Mouse (Mus musculus) gastrocnemius, postnatal 4 days (tissue): ENCODE results near the gene Mlkl. TPM values are rescaled to one million over a fixed set of nuclear protein-coding genes. Genes with fewer than 3 reads are reported as not detected.

Source experiments
- DNase-seq, 2 experiments: peaks; one replicate each; pipeline ENCODE4 v3.0.0; 2021 to 2022; ENCODE audit warnings: low spot score in 2 of 2, mixed read lengths in 2 of 2
- long read RNA-seq, 2 experiments: library from polyadenylated mRNA; stranded (forward); transcript quantifications; one replicate each; pipeline ENCODE4 v2.0.0; 2021
- total RNA-seq, 2 experiments: library from RNA; stranded (reverse); gene quantifications; 2 replicates each; pipeline ENCODE4 v1.2.3; 2021

Mlkl gene
- total RNA-seq: 1 to 10 TPM; 2.9 to 3.1 TPM
- long read RNA-seq, experiment 1, partial matches to known transcripts: 0 of 1 reads
- long read RNA-seq, experiment 1, other reads (novel, unspliced or antisense): 1 of 1 reads
- long read RNA-seq, experiment 2, partial matches to known transcripts: 0 of 1 reads
- long read RNA-seq, experiment 2, other reads (novel, unspliced or antisense): 1 of 1 reads

DNA sequence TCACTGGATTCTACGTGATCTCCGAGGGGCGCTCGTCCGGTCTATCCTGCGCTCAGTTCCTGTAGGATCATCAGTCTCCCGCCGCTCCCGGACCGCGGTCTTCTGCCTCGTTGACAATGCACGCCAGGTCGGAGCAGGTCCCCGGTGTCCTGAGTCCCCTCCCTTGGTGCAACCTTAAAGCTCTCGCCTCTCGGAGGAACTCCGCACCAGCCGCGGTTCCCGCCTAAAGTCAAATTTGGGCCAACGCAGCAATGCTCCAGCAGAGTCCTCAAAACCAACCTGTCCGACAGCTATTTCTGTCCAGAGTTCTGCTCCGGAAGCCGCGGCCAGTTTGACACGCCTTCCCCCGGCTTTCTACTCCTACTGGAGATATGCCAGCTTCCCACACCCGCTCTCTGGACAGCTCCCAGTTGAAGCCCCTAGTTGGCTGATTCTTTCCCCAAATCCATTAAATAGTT, at the start of gene Mlkl:
Gene Mlkl, minus strand, starts transcription at position 288 of the 458 bp plus-strand sequence.
- DNase-seq: peak in 1 of 2 experiments; percentile 32

DNA sequence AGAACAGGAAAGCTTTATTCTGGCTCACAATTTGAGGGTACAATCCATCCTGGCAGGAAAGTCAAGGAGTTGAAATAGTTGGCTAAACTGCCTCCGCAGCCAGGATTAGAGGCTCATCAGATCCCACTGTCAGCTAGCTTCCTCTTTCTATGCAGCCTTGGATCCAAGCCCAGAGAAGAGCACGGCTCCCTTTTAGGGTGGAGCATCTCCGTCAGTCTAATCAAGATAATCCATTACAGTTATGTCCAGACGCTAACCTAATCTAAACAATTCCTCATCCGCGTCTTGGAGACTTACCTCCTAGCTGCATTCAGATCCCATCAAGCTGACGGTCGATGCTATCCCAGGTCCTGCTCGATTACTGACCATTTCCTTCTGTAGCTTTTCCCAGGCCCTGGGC, 47.9 kb upstream of the Mlkl start:
- DNase-seq: no peak

GRCm38 (mm10) chr8:111384628-111385027, 46.7 kb upstream of the Mlkl start:
- no peak for DNase-seq

GRCm38 (mm10) chr8:111375192-111375591, 37.2 kb upstream of the Mlkl start:
- DNase-seq: no peak

DNA sequence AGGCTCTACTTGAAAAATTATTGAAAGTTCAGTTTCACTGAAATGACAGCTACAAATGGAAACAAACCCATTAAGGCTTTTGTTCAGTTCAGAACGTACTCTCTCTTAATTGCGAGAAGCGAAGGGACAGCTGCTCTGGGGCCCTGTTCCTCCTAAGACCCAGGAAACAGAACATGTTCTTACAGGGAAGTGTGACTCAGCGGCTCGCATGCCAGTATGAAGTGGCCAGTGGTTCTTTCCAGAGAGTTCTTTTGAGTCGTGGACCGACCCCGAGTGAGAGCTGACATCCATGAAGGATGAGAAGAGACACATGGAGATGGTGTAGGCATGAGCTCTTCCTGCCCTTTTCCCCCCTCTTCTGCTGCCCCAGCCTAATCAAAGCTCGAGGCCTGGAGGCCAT, 31.7 kb upstream of the Mlkl start:
- DNase-seq: no peak

GRCm38 (mm10) chr8:111367350-111367749, 29.4 kb upstream of the Mlkl start:
- DNase-seq: no peak

- DNase-seq: no peak
Observed at GRCm38 (mm10) chr8:111366610-111367234, 28.7 kb upstream of the Mlkl start.

- DNase-seq: no peak
Observed at GRCm38 (mm10) chr8:111363489-111363888, 25.5 kb upstream of the Mlkl start.

DNA sequence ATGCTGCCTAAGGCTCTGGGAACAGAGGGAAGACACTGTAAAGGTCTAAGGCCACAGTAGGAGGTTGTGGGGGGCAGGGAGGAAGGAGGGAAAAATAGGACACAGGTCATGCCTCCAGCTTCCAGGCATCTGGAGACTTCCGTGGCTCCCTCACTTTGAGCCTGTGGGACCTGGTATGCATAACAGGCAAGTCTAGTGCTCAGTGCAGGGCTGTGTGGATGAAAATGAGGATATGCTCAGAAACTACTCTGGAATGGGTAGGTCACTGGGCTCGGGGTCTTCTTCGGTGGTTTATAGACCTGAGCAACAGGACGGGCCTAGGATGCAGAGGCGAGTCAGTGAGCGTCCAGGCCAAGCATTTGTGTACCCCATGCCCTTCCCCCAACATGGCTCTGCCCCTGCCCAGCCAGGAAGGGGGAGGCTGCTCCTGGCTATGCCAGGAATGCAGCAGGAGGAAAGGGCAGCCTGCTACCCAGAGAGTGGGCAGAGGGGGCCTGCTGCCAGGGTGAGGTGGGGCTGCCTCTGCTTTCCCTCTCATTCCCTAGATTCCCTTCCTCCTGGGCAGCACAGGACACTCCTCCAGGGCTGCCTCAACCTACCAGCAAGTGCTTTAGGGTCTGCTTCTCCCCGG, 22.7 kb upstream of the Mlkl start:
- DNase-seq: no peak

- DNase-seq: no peak
Observed at GRCm38 (mm10) chr8:111359936-111360335, 22.0 kb upstream of the Mlkl start.

- DNase-seq: no peak
Observed at GRCm38 (mm10) chr8:111358905-111359304, 20.9 kb upstream of the Mlkl start.

DNA sequence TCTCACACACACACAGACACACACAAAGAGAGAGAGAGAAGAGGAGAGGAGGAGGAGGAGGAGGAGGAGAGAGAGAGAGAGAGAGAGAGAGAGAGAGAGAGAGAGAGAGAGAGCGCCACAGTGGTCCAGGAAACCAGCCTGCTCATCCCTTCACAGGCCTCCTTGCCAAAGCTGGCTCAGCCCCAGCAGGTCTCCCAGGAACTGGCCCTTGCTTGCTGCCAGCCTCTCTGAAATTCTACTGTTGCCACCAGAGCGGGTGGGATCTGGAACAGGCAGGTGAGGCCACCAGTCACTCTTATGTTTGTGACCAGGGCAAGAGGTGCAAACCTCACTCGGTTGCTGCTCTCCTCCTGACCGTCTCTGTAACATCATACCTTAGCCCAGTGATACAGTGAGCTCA, 19.5 kb upstream of the Mlkl start:
- DNase-seq: no peak

DNA sequence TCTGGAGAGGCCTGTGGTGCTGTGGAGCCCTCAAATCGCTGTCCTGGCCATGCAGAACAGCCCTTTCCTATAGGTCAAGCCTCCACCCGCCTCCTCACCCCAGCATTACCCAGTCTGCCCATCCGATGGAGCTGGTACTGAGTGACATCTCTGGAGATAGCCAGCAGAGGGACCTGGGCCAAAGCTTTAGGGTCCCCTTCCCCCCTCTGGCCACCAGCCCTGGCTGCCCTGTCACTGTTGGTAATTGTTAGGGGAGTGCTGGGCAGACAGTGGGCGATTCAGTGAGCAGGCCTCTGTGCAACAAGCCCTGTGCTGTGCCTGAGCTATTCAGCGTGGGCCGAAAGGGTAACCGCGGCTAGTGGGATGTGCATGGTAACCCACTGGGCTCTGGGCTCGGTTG, 15.5 kb upstream of the Mlkl start:
- no peak for DNase-seq

- DNase-seq: no peak
Observed at GRCm38 (mm10) chr8:111352289-111352688, 14.3 kb upstream of the Mlkl start.

DNA sequence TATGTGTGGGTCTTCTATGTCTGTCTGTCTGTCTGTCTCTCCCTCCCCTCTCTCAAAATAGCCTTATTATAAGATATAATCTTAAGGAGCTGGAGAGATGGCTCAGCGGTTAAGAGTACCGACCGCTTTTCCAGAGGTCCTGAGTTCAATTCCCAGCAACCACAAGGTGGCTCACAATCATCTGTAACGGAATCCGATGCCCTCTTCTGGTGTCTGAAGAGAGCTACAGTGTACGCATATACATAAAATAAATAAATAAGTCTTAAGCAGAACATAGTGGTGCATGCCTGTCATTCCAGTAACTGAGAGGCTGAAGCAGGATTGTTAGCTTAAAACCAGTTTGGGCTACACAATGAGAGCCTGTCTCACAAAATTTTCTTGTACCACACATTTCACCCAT, 12.6 kb upstream of the Mlkl start:
- DNase-seq: no peak

DNA sequence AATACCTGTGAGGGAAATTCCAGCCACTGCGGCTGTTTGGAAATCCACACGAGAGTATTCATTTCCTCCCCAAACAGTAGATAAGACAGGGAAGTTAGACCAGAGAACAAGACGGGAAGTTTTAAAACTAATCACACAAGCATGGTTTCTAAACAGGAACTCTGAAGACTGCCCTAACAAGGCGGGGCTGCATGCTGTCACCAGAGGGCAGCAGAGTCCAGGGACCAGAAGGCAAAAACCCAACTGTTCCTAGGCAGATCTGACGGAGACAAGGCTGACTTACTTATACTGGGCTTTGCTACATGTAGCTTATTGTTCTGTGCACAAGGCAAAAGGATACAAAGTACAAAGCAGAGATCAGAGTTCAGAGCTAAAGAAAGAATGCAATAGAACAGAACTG, 5.2 kb upstream of the Mlkl start:
- peak; percentile 53 to 77 for DNase-seq

GRCm38 (mm10) chr8:111340186-111340585, 2.2 kb upstream of the Mlkl start:
- no peak for DNase-seq

DNA sequence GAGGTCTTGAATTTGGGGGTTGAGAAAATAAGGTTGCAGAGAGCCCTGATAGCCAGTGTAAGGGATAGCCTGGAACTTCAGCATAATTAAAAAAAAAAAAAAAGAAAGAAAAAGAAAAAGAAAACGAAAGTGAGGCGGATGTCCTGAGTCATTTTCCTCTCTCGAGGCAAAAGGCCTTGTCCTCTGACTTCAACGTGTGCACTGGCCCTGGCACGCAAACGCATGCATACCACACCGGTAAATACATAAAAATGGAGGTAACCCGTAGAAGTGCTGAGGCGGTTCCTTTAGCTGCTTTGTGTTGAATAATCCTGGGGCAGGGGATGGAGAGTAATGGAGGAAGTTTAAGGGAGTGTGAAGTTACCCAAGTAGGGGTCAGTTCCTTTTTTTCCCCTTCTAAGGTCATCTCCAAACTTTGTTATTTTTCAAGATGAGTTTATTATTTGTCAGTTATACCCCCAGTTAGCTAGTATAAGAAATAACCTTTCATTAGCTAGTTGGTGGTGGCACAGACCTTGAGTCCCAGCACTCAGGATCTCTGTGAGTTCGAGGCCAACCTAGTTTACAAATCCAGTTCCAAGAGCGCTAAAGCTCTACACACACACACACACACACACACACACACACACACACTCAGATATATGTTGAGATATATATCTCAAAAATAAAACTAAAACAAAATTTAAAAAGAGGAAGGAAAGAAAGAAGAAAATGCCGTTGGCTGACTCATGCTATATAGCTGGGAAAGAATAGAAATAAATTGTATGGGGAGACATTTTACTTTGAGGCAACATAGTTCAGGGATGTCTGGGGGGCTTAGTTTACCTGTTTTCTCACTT, 612 bp upstream of the Mlkl start:
- no peak for DNase-seq

- no peak for DNase-seq
Observed at GRCm38 (mm10) chr8:111337311-111337889, 577 bp downstream of the Mlkl start.

GRCm38 (mm10) chr8:111336692-111337091, 1.3 kb downstream of the Mlkl start:
- DNase-seq: no peak

DNA sequence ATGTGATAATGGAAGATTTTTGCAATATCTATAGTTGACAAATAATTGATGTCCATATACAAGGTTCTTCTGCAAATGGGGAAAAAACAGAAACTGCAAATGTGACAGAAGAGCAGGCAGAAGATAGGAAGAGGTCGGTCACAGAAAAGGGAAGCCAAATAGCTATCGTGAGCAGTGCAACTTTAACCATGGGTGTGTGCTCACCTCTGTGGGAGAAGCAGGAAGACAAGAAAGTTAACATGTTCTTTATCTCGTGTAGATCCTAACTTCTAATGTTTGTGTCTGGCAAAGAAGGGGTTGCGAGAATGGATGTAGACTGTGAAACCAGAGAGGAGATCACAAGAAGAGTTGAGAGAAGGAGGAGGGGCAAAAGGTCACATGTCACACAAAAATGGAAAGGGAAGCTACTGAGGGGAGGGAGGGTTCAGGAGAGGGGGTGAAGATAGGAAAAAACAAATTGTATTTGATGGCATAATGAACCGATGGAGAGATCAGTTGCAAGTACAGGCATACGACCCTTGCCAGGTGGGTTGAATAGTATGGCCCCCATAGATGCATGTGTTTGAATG, 12.7 kb downstream of the Mlkl start:
- no peak for DNase-seq
